Mouse (Mus musculus) forebrain, embryonic 16.5 days (tissue): ENCODE results near the gene Nrm. TPM values are rescaled to one million over a fixed set of nuclear protein-coding genes. Genes with fewer than 3 reads are reported as not detected.
"Not testable (repeated sequence)": the region's sequence is repeated elsewhere in the genome, so short reads cannot be mapped to it uniquely, and the experiment has no call there.

ENCODE experiments used
- ATAC-seq: fragments of 200-750 bp; cut with Nextera tagmentation; 2 replicates; pipeline ENCODE4 v1.8.0; 2017; ENCODE audit warnings: mild to moderate bottlenecking, moderate library complexity
- H3K27ac ChIP-seq: fragments of 300-500 bp; sonication (generic); 2 replicates; pipeline ENCODE4 v1.5.1; 2014; ENCODE audit warnings: low read length, control low read depth
- H3K27me3 ChIP-seq: fragments of 300-500 bp; sonication (generic); replicated peaks from 2 replicates; pipeline ENCODE4 v1.6.1; 2014; ENCODE audit warnings: low read length; ENCODE audit not compliant: control insufficient read depth, insufficient read depth
- H3K36me3 ChIP-seq: fragments of 300-500 bp; sonication (generic); 2 replicates; pipeline ENCODE4 v1.6.1; 2014; ENCODE audit not compliant: control insufficient read depth, insufficient read depth
- H3K4me1 ChIP-seq: fragments of 300-500 bp; sonication (generic); replicated peaks from 2 replicates; pipeline ENCODE4 v1.6.1; 2014; ENCODE audit warnings: low read length; ENCODE audit not compliant: control insufficient read depth, insufficient read depth
- H3K4me2 ChIP-seq: fragments of 300-500 bp; sonication (generic); 2 replicates; pipeline ENCODE4 v1.6.1; 2014; ENCODE audit warnings: mild to moderate bottlenecking, low read length, control low read depth
- H3K4me3 ChIP-seq: fragments of 300-500 bp; sonication (generic); replicated peaks from 2 replicates; pipeline ENCODE4 v1.5.1; 2014; ENCODE audit warnings: mild to moderate bottlenecking, low read length, control low read depth
- H3K9ac ChIP-seq: fragments of 300-500 bp; sonication (generic); replicated peaks from 2 replicates; pipeline ENCODE4 v1.6.1; 2014; ENCODE audit warnings: low read depth, low read length, control low read depth
- H3K9me3 ChIP-seq: fragments of 300-500 bp; sonication (generic); 2 replicates; pipeline ENCODE4 v1.6.1; 2016; ENCODE audit warnings: low read length; ENCODE audit not compliant: control insufficient read depth
- WGBS: fragments of 180-500 bp; shearing (Covaris S2); extraction: QIAGEN DNeasy Blood & Tissue Kit; methylation state at CpG from one replicate; pipeline ENCODE4 v1.1.7; 2014; 5-methylcytosine and 5-hydroxymethylcytosine counted together
- polyA plus RNA-seq: library from polyadenylated mRNA; unstranded; fragments of >200 nt; fragmentation: Nextera tagmentation; extraction: Ambion mirVana; gene quantifications from 2 replicates; pipeline ENCODE4 v1.2.1, GENCODE M21; 2015

The Nrm gene
- polyA plus RNA-seq, 1 experiment from 2014 or later, result 26.1 TPM

DNA sequence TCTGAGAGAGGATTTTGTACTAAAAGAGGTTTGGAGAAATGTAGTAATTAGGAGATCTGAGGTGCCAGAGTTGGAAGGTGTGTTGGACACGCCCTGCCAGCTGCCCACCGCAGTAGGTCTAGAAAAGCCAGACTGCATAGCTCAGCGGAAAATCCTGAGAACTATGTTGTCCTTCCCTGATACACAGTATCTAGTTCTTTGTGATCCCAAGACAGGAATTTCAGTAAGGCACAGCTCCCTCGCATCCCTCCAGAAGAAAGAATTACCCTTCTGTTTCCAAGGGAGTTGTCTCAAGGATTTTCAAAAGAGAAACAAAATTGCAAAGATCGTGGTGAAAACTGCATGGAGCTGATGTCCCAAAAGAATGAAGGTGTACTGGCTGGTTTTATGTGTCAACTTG, 22.5 kb upstream of the Nrm start:
- Histone ChIP-seq H3K27me3 (no peaks in the 10 kb centered on the region), H3K9me3 (no peaks in the 10 kb centered on the region), H3K4me1 (peaks cover 48% of the 10 kb centered on the region), H3K36me3 (peaks cover 27% of the 10 kb centered on the region), H3K4me3 (peak overlapping the region; percentile 63), H3K9ac (peak overlapping the region; percentile 61), H3K27ac (peak overlapping the region; percentile 94), H3K4me2 (peak overlapping the region; percentile 78)
- no peak for ATAC-seq
- WGBS, result 0% methylated on average over 5 of the region's 5 CpGs

DNA sequence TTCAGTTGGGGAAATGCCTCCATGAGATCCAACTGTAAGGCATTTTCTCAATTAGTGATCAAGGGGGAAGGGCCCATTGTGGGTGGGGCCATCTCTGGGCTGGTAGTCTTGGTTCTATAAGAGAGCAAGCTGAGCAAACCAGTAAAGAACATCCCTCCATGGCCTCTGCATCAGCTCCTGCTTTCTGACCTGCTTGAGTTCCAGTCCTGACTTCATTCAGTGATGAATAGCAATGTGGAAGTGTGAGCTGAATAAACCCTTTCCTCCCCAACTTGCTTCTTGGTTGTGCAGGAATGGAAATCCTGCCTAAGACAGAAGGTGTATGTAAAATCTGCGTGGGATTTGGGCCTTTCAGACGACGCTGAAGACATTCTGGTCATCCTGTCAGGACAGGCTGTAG, 22.1 kb upstream of the Nrm start:
- Histone ChIP-seq H3K36me3 (peaks cover 24% of the 10 kb centered on the region), H3K4me1 (peaks cover 44% of the 10 kb centered on the region), H3K9ac (peak overlapping the region; percentile 61), H3K4me2 (peak overlapping the region; percentile 78), H3K4me3 (peak overlapping the region; percentile 63), H3K27ac (peak overlapping the region; percentile 94)
- H3K27me3 ChIP-seq, ATAC-seq, H3K9me3 ChIP-seq: not testable (repeated sequence)
- WGBS, result 41% methylated on average over 3 of the region's 3 CpGs

GRCm38 (mm10) chr17:35840561-35840960, 20.6 kb upstream of the Nrm start:
- H3K4me2 ChIP-seq, result peak overlapping the region; percentile 44
- H3K4me3 ChIP-seq, result peak overlapping the region; percentile 69
- H3K9ac ChIP-seq, result peak overlapping the region; percentile 45
- 58% methylated on average over 14 of the region's 14 CpGs for WGBS
- H3K9me3 ChIP-seq, result no peaks in the 10 kb centered on the region
- no peak for ATAC-seq
- peaks cover 29% of the 10 kb centered on the region for H3K4me1 ChIP-seq
- H3K36me3 ChIP-seq, result peaks cover 13% of the 10 kb centered on the region
- H3K27me3 ChIP-seq, result no peaks in the 10 kb centered on the region
- H3K27ac ChIP-seq, result peak overlapping the region; percentile 72; the same call in 1 of the 2 replicates

DNA sequence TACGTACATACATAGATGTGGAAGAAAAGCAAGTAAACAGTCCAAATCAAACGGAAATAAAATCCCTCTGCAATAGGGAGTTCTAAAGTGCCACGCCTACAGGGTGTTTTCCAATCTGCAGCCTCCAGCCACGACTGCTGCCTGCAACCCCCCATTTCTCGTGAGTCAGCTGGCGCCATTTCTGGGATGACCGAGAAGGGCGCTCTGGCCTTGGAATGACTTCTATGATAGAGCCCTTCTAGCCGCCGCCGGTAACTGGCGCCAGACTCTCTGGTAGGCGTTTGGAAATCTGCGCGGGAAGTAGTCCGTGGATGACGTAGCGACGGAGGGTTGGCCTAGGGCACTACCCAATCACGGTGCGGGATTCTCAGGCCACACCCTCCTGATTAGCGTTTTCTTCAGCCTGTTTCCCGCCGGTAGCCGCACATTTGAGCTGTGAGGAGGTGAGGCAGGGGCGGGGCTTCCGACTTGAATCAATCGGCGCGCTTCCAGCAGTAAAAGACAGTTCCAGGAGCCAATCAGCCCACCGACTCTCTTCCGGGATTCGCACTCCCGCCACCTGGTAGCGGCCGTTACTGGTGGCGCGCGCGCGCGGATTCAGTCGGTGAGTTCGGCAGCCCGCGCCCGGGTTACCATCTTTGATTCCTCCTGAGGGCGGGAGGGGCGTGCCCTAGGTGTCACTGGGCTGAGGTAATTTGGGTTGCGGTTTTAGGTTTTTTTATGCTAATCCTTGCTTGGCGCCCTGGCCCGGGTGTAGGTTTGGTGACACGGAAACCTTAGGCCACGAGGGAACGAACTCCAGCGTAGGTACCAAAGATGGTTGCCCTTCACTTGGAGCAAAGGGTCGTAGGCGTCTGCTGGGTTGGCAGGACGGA, 19.8 kb upstream of the Nrm start, which contains the start of gene Mdc1:
Gene Mdc1 (plus strand): TSS at position 440 of the 875 bp plus-strand sequence.
- no peaks in the 10 kb centered on the region for H3K27me3 ChIP-seq
- ATAC-seq, result peak; percentile 90
- H3K9me3 ChIP-seq, result no peaks in the 10 kb centered on the region
- H3K27ac ChIP-seq, result peak within 1 kb of the TSS; percentile 80
- under 1% methylated on average over 59 of the region's 59 CpGs for WGBS
- H3K4me1 ChIP-seq, result peaks cover 23% of the 10 kb centered on the region
- peak within 1 kb of the TSS; percentile 65 for H3K9ac ChIP-seq
- H3K4me3 ChIP-seq, result peak within 1 kb of the TSS; percentile 69
- H3K36me3 ChIP-seq, result peaks cover 13% of the 10 kb centered on the region
- H3K4me2 ChIP-seq, result peak within 1 kb of the TSS; percentile 82

GRCm38 (mm10) chr17:35842006-35842405, 19.1 kb upstream of the Nrm start:
- no peak for ATAC-seq
- H3K27me3 ChIP-seq, result no peaks in the 10 kb centered on the region
- no peaks in the 10 kb centered on the region for H3K9me3 ChIP-seq
- peak overlapping the region; percentile 82 for H3K4me2 ChIP-seq
- peak overlapping the region; percentile 69 for H3K4me3 ChIP-seq
- peak overlapping the region; percentile 65 for H3K9ac ChIP-seq
- H3K36me3 ChIP-seq, result peaks cover 10% of the 10 kb centered on the region
- 21% methylated on average over 11 of the region's 11 CpGs for WGBS
- peak overlapping the region; percentile 80 for H3K27ac ChIP-seq
- peaks cover 23% of the 10 kb centered on the region for H3K4me1 ChIP-seq

GRCm38 (mm10) chr17:35843514-35843913, 17.6 kb upstream of the Nrm start:
- H3K9ac ChIP-seq, result no peak overlapping the region
- ATAC-seq, result no peak
- WGBS, result 96% methylated on average over 3 of the region's 3 CpGs

DNA sequence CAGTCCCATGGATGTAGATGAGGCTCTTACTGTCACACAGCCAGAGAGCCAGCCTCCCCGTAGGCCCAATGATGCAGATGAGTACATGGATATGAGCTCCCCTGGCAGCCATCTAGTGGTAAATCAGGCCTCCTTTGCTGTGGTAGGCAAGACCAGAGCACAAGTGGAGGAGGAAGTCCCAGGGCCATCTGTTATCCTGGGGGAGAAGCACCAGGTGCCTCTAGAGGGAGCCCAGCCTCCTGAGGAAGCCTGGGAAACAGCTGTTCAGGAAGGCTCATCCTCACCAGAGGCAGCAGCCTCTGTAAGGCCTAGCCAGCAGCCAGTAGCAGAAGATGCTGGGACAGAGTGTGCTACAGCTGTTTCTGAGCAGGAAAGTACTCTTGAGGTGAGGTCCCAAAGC, 13.0 kb upstream of the Nrm start:
- H3K9ac ChIP-seq, result no peak overlapping the region
- H3K4me1 ChIP-seq, result no peaks in the 10 kb centered on the region
- ATAC-seq, result no peak
- no peak overlapping the region for H3K4me2 ChIP-seq
- H3K27ac ChIP-seq, result no peak overlapping the region
- H3K9me3 ChIP-seq, result no peaks in the 10 kb centered on the region
- WGBS, result 79% methylated on average over 1 of the region's 1 CpGs
- no peaks in the 10 kb centered on the region for H3K27me3 ChIP-seq
- peaks cover 39% of the 10 kb centered on the region for H3K36me3 ChIP-seq
- no peak overlapping the region for H3K4me3 ChIP-seq

More at GRCm38 (mm10) chr17:35843514-35843913, 17.6 kb upstream of the Nrm start:
- Histone ChIP-seq H3K36me3 (peaks cover 16% of the 10 kb centered on the region), H3K4me1 (peaks cover 23% of the 10 kb centered on the region), H3K27me3 (no peaks in the 10 kb centered on the region), H3K4me3 (no peak overlapping the region), H3K27ac (no peak overlapping the region), H3K9me3 (no peaks in the 10 kb centered on the region), H3K4me2 (no peak overlapping the region)

DNA sequence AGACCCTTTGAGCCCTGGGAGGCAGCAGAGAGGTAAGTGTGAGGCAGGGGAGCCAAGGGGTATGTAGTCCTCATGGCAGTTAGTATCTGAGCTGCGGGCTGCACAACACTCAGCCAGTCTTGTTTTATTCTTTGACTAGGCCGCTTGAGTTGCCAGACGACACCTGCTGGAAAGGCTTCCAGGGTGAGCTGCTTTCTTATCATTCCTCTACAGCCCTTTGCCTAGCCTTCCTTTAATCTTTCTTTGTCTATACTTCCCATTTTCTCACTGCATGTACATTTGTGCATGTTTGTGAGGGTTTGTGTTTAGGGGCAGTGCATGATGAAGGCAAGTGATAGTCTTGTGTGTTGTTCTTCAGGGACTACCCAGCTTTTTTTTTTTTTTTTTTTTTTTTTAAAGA, 10.1 kb upstream of the Nrm start:
- no peaks in the 10 kb centered on the region for H3K9me3 ChIP-seq
- H3K36me3 ChIP-seq, result peaks cover 37% of the 10 kb centered on the region
- H3K4me3 ChIP-seq, result no peak overlapping the region
- no peak overlapping the region for H3K4me2 ChIP-seq
- ATAC-seq, result no peak
- no peak overlapping the region for H3K9ac ChIP-seq
- H3K27me3 ChIP-seq, result no peaks in the 10 kb centered on the region
- H3K27ac ChIP-seq, result no peak overlapping the region
- no peaks in the 10 kb centered on the region for H3K4me1 ChIP-seq
- WGBS, result 90% methylated on average over 3 of the region's 3 CpGs

DNA sequence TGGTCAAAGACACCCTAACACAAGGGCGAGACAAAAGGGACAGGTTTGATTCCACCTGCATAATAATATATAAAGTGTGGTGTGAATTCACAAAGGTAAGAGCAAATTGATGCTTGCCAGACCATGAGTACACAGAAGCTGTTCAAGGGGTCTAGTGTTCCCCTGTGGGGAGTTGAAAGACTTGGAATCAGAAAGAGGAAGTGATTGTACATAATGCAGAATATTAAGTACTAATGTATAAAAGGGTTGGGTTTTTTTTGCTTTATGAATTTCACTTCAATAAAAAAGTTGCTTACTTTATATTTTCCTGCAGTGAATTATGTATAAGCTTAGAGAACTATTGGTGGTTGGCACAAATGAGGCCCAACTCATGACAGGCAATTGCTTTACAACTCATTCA, 1.7 kb upstream of the Nrm start:
- Histone ChIP-seq H3K27ac (no peak overlapping the region), H3K4me1 (peaks cover 8% of the 10 kb centered on the region), H3K4me3 (no peak overlapping the region), H3K9ac (no peak overlapping the region), H3K4me2 (no peak overlapping the region), H3K9me3 (no peaks in the 10 kb centered on the region), H3K36me3 (peaks cover 11% of the 10 kb centered on the region), H3K27me3 (no peaks in the 10 kb centered on the region)
- WGBS, result 95% methylated on average over 1 of the region's 1 CpGs
- no peak for ATAC-seq
